Mouse (Mus musculus) midbrain, embryonic 15.5 days (tissue): Measurements from ENCODE around the gene Plekhg5. TPM values are rescaled to one million over a fixed set of nuclear protein-coding genes. Genes with fewer than 3 reads are reported as not detected.
"Not testable (repeated sequence)": the region's sequence is repeated elsewhere in the genome, so short reads cannot be mapped to it uniquely, and the experiment has no call there.

Experiments
- ATAC-seq: fragments of 200-750 bp; cut with Nextera tagmentation; replicated peaks from 2 replicates; pipeline ENCODE4 v1.8.0; 2017; ENCODE audit warnings: moderate TSS enrichment
- H3K27ac ChIP-seq: fragments of 300-500 bp; sonication (generic); 2 replicates; pipeline ENCODE4 v1.5.1; 2015; ENCODE audit warnings: mild to moderate bottlenecking, inconsistent platforms
- H3K27me3 ChIP-seq: fragments of 300-500 bp; sonication (generic); replicated peaks from 2 replicates; pipeline ENCODE4 v1.6.1; 2015; ENCODE audit warnings: inconsistent platforms
- H3K36me3 ChIP-seq: fragments of 300-500 bp; sonication (generic); replicated peaks from 2 replicates; pipeline ENCODE4 v1.6.1; 2015; ENCODE audit warnings: inconsistent platforms
- H3K4me1 ChIP-seq: fragments of 300-500 bp; sonication (generic); 2 replicates; pipeline ENCODE4 v1.6.1; 2015; ENCODE audit warnings: inconsistent platforms
- H3K4me2 ChIP-seq: fragments of 300-500 bp; sonication (generic); 2 replicates; pipeline ENCODE4 v1.6.1; 2015; ENCODE audit warnings: inconsistent platforms, mild to moderate bottlenecking, moderate library complexity
- H3K4me3 ChIP-seq: fragments of 300-500 bp; sonication (generic); 2 replicates; pipeline ENCODE4 v1.5.1; 2015; ENCODE audit warnings: mild to moderate bottlenecking, inconsistent platforms
- H3K9ac ChIP-seq: fragments of 300-500 bp; sonication (generic); 2 replicates; pipeline ENCODE4 v1.6.1; 2015; ENCODE audit warnings: mild to moderate bottlenecking, inconsistent platforms
- H3K9me3 ChIP-seq: fragments of 300-500 bp; sonication (generic); 2 replicates; pipeline ENCODE4 v1.6.1; 2016; ENCODE audit warnings: inconsistent platforms
- WGBS: fragments of 180-500 bp; shearing (Covaris S2); methylation state at CpG from one replicate; pipeline ENCODE4 v1.1.7; 2015; ENCODE audit warnings: mixed read lengths; 5-methylcytosine and 5-hydroxymethylcytosine counted together
- polyA plus RNA-seq: library from polyadenylated mRNA; unstranded; fragments of >200 nt; fragmentation: Nextera tagmentation; extraction: Ambion mirVana; gene quantifications from 2 replicates; pipeline ENCODE4 v1.2.1, GENCODE M21; 2015

Plekhg5 gene
- 12.3 and 12.5 TPM in 2 replicates for polyA plus RNA-seq

DNA sequence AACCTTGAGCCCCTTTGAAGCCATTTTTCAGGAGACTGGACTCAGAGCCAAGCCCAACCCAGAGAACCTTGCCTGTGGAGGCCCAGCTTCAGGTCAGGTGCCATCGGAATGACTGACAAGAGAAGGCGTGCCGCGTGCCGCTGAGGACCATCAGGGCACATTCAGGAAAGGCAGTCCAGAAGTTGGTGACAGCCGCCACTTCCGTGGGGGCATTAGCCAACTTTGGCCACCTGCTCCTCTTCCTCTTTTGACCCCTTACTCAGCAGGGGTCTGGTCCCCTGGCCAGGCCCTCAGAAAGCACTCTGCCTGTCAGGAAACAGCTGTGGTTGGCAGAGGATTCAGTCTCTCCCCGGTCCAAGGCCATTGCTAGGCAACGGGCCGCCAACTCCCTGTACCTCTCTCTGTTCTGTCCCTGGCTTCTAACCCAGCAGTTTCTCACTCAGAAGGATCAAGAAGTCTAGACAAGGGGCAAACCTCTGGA lies at the start of gene Plekhg5:
Gene Plekhg5, plus strand, starts transcription at position 378 of the 481 bp plus-strand sequence.
- Histone ChIP-seq H3K9me3 (no peaks in the 10 kb centered on the region), H3K4me1 (peaks cover 8% of the 10 kb centered on the region), H3K36me3 (no peaks in the 10 kb centered on the region), H3K27ac (no peak within 1 kb of the TSS), H3K27me3 (no peaks in the 10 kb centered on the region; the same call in 1 of the 2 replicates), H3K4me2 (no peak within 1 kb of the TSS), H3K9ac (no peak within 1 kb of the TSS), H3K4me3 (no peak within 1 kb of the TSS)
- no peak for ATAC-seq
- WGBS = 59% methylated on average over 10 of the region's 10 CpGs

DNA sequence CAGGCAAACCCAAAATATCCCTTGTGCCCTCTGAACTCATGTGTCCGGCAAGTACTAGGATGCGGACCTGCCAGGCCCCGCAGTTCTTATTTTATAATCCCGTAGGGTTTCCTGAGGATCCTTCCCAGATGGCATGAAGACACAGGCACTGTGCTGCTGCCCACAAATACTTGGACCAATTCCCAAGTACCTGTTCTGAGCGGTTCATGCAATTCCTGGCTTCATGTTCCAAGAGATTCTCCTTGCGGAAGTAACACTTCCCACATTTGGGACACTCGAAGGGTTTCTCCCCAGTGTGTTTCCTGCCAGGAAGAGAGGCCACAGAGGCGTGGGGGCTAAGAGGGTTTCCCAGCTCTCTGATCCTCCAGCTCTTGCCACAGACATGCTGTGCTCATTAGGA lies 49.8 kb upstream of the Plekhg5 start:
- Histone ChIP-seq H3K36me3 (peaks cover 36% of the 10 kb centered on the region), H3K9me3 (no peaks in the 10 kb centered on the region), H3K27ac (no peak overlapping the region), H3K27me3 (no peaks in the 10 kb centered on the region), H3K4me1 (peaks cover 40% of the 10 kb centered on the region), H3K4me2 (no peak overlapping the region), H3K9ac (no peak overlapping the region), H3K4me3 (no peak overlapping the region)
- 92% methylated on average over 8 of the region's 8 CpGs for WGBS
- ATAC-seq = no peak

DNA sequence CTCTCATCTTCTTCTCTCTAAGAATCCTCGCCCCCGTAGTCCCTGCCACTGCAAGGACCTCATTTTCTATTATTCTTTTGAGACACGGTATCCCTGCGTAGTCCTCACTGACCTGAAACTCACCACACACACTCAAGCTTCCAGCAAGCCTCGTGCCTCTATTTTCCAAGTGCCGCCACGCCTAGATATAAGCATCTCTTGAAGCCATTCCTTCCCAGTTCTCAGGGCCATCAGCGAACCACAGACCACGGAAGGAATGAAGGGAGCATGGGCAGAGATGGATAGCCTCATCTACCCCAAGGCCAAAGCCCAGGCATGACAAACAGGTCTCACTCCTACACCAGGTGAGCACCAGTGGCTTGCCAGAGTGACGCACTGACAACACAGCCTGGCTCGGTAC lies 47.8 kb upstream of the Plekhg5 start:
- H3K36me3 ChIP-seq = peaks cover 27% of the 10 kb centered on the region
- H3K4me1 ChIP-seq = peaks cover 53% of the 10 kb centered on the region

GRCm38 (mm10) chr4:152026751-152027508 lies 45.4 kb upstream of the Plekhg5 start:
- Histone ChIP-seq H3K27me3 (0 out of 2 replicates have a peak, but pooled peaks cover 3% of the 10 kb centered on the region), H3K4me2 (peak overlapping the region; percentile 80), H3K9me3 (no peaks in the 10 kb centered on the region), H3K4me3 (peak overlapping the region; percentile 70), H3K27ac (peak overlapping the region; percentile 76), H3K9ac (peak overlapping the region; percentile 72), H3K36me3 (peaks cover 9% of the 10 kb centered on the region; the same call in 1 of the 2 replicates), H3K4me1 (peaks cover 57% of the 10 kb centered on the region)
- 2% methylated on average over 31 of the region's 41 CpGs for whole genome bisulfite sequencing
- peak; percentile 78 for ATAC-seq

More for the DNA sequence above, 47.8 kb upstream of the Plekhg5 start:
- Histone ChIP-seq H3K9ac (peak overlapping the region; percentile 14; the same call in 1 of the 2 replicates), H3K27ac (no peak overlapping the region), H3K27me3 (no peaks in the 10 kb centered on the region), H3K4me3 (no peak overlapping the region), H3K9me3 (no peaks in the 10 kb centered on the region), H3K4me2 (peak overlapping the region; percentile 15; the same call in 1 of the 2 replicates)
- ATAC-seq = no peak
- WGBS = 93% methylated on average over 11 of the region's 11 CpGs

- 0 out of 2 replicates have a peak, but pooled peaks cover 9% of the 10 kb centered on the region for H3K36me3 ChIP-seq
- H3K4me3 ChIP-seq = peak within 1 kb of the TSS; percentile 70
- WGBS = under 1% methylated on average over 34 of the region's 35 CpGs
- peak within 1 kb of the TSS; percentile 80 for H3K4me2 ChIP-seq
- H3K27me3 ChIP-seq = 0 out of 2 replicates have a peak, but pooled peaks cover 4% of the 10 kb centered on the region
- peaks cover 57% of the 10 kb centered on the region for H3K4me1 ChIP-seq
- peak within 1 kb of the TSS; percentile 76 for H3K27ac ChIP-seq
- H3K9me3 ChIP-seq = no peaks in the 10 kb centered on the region
- ATAC-seq = peak; percentile 98
- H3K9ac ChIP-seq = peak within 1 kb of the TSS; percentile 72
Measured at GRCm38 (mm10) chr4:152027524-152027923, 44.8 kb upstream of the Plekhg5 start, which contains the start of gene Zbtb48. Zbtb48 (minus strand) TSS chr4:152027671.

- H3K4me3 ChIP-seq = peak overlapping the region; percentile 70
- H3K36me3 ChIP-seq = 0 out of 2 replicates have a peak, but pooled peaks cover 2% of the 10 kb centered on the region
- H3K27ac ChIP-seq = peak overlapping the region; percentile 76; the same call in 1 of the 2 replicates
- 61% methylated on average over 15 of the region's 15 CpGs for WGBS
- H3K9me3 ChIP-seq = no peaks in the 10 kb centered on the region
- H3K27me3 ChIP-seq = 0 out of 2 replicates have a peak, but pooled peaks cover 4% of the 10 kb centered on the region
- no peak for ATAC-seq
- peak overlapping the region; percentile 72 for H3K9ac ChIP-seq
- peaks cover 51% of the 10 kb centered on the region for H3K4me1 ChIP-seq
- peak overlapping the region; percentile 80 for H3K4me2 ChIP-seq
Measured at GRCm38 (mm10) chr4:152028456-152028855, 43.8 kb upstream of the Plekhg5 start.

DNA sequence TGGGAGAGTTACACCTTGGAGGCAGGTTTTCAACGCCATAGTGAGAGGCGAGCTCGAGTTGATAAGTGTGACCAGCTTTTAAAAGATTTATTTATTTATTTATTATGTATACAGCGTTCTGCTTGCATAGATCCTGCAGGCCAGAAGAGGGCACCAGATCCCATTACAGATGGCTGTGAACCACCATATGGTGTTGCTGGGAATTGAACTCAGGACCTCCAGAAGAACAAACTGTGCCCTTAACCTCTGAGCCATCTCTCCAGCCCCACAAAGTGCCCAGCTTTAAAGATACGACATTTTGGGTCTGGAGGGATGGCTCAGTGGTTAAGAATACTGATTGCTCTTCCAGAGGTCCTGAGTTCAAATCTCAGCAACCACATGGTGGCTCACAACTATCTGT lies 43.2 kb upstream of the Plekhg5 start:
- 33% methylated on average over 5 of the region's 5 CpGs for WGBS
- H3K4me2 ChIP-seq = peak overlapping the region; percentile 80
- H3K27ac ChIP-seq = no peak overlapping the region
- 0 out of 2 replicates have a peak, but pooled peaks cover 4% of the 10 kb centered on the region for H3K27me3 ChIP-seq
- H3K9ac ChIP-seq = 0 out of 2 replicates have a peak overlapping the region, but pooled peaks have one; percentile 72
- H3K4me3 ChIP-seq = peak overlapping the region; percentile 70; the same call in 1 of the 2 replicates
- no peaks in the 10 kb centered on the region for H3K9me3 ChIP-seq
- ATAC-seq = no peak
- H3K4me1 ChIP-seq = peaks cover 47% of the 10 kb centered on the region
- no peaks in the 10 kb centered on the region for H3K36me3 ChIP-seq

GRCm38 (mm10) chr4:152029997-152030396 lies 42.3 kb upstream of the Plekhg5 start:
- Histone ChIP-seq H3K9me3 (no peaks in the 10 kb centered on the region), H3K27ac (no peak overlapping the region), H3K27me3 (0 out of 2 replicates have a peak, but pooled peaks cover 4% of the 10 kb centered on the region), H3K9ac (no peak overlapping the region), H3K4me2 (peak overlapping the region; percentile 11; the same call in 1 of the 2 replicates), H3K4me1 (peaks cover 37% of the 10 kb centered on the region), H3K36me3 (no peaks in the 10 kb centered on the region), H3K4me3 (no peak overlapping the region)
- 64% methylated on average over 4 of the region's 4 CpGs for WGBS
- no peak for ATAC-seq

- no peak for ATAC-seq
- WGBS = 89% methylated on average over 13 of the region's 13 CpGs
- H3K4me3 ChIP-seq = no peak overlapping the region
- no peak overlapping the region for H3K9ac ChIP-seq
- no peaks in the 10 kb centered on the region for H3K36me3 ChIP-seq
- no peak overlapping the region for H3K27ac ChIP-seq
- H3K9me3 ChIP-seq = no peaks in the 10 kb centered on the region
- 0 out of 2 replicates have a peak, but pooled peaks cover 4% of the 10 kb centered on the region for H3K27me3 ChIP-seq
- H3K4me2 ChIP-seq = no peak overlapping the region
- H3K4me1 ChIP-seq = peaks cover 16% of the 10 kb centered on the region
Measured at GRCm38 (mm10) chr4:152032922-152033321, 39.4 kb upstream of the Plekhg5 start.

GRCm38 (mm10) chr4:152036464-152036863 lies 35.8 kb upstream of the Plekhg5 start:
- H3K9me3 ChIP-seq, H3K36me3 ChIP-seq: not testable (repeated sequence)

DNA sequence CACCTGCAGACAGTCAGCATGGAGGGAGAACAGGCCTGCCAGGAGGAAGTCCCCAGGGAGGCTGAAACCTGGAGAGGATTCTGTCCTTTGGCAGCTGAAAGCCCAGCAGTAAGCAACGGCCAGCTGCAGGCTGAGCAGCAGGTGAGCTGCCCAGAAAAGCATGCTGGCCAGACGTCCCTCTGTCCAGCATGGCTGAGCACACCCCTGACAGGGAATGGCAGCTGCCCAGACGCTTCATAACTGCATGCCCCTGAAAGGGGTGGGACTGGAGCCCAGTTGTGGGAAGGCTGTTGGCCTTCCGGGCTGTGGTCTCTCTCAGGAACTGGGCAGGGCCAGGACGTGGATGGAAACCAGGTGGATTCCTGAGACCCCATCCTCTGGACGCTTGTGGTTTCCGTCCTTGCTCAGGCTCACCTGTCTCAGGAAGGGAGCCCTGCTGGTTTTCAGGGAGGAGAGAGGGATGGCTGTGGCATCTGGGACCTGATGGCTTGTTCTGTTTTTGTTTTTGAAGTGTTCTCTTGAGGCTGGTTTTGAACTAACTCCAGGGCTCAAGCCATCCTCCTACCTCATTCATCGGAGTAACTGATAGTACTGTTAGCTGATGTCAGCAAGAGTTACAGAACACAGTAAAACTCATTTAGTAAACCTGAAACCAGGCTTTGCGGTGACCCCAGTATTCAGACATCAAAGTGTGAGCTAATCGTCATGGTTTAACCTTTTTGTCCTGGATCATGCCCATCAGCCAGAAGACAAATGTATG lies 33.9 kb upstream of the Plekhg5 start, which contains the start of gene Tas1r1:
Gene Tas1r1, minus strand, starts transcription at position 344 of the 760 bp plus-strand sequence.
- Histone ChIP-seq H3K9me3 (no peaks in the 10 kb centered on the region), H3K4me1 (peaks cover 18% of the 10 kb centered on the region), H3K27me3 (no peaks in the 10 kb centered on the region), H3K4me3 (peak within 1 kb of the TSS; percentile 93), H3K9ac (peak within 1 kb of the TSS; percentile 74), H3K4me2 (peak within 1 kb of the TSS; percentile 96), H3K36me3 (peaks cover 20% of the 10 kb centered on the region; the same call in 1 of the 2 replicates), H3K27ac (peak within 1 kb of the TSS; percentile 52; the same call in 1 of the 2 replicates)
- no peak; the same call in 1 of the 2 replicates for ATAC-seq
- WGBS = 50% methylated on average over 10 of the region's 10 CpGs

More at GRCm38 (mm10) chr4:152036464-152036863, 35.8 kb upstream of the Plekhg5 start:
- ATAC-seq, H3K4me3 ChIP-seq, H3K27me3 ChIP-seq, H3K4me2 ChIP-seq, H3K9ac ChIP-seq, H3K27ac ChIP-seq: not testable (repeated sequence)
- 89% methylated on average over 6 of the region's 6 CpGs for WGBS
- peaks cover 18% of the 10 kb centered on the region for H3K4me1 ChIP-seq
